Mouse (Mus musculus): ENCODE results near the gene Khdrbs2. TPM values are rescaled to one million over a fixed set of nuclear protein-coding genes. Genes with fewer than 3 reads are reported as not detected.

Gene Khdrbs2
- total RNA-seq (2012; rRNA removed) = 0.16 and 0.18 TPM in 2 replicates

GRCm38 (mm10) chr1:32172506-32173239 lies at the start of gene Khdrbs2:
Khdrbs2 (plus strand) TSS chr1:32172714.
- Histone ChIP-seq H3K4me1 (ENCODE audit: control insufficient read depth in 2 of 2, insufficient read depth in 2 of 2, low read length in 2 of 2, poor library complexity in 1 of 2) (no peaks in the 10 kb centered on the region), H3K27ac (ENCODE audit: insufficient read depth, low read depth, low read length, poor library complexity, severe bottlenecking) (no peak within 1 kb of the TSS), H3K4me3 (ENCODE audit: insufficient read depth in 1 of 2, low read depth in 1 of 2, low read length in 2 of 2, poor library complexity in 1 of 2, severe bottlenecking in 1 of 2) (peak within 1 kb of the TSS; percentile 55 to 68), H3K9me3 (ENCODE audit: control insufficient read depth, insufficient read depth, low read depth, low read length) (no peaks in the 10 kb centered on the region), H3K9ac (ENCODE audit: insufficient read depth, low read depth, low read length, poor library complexity, severe bottlenecking) (peak within 1 kb of the TSS; percentile 27; the same call in 1 of the 2 replicates), H3K36me3 (ENCODE audit: control insufficient read depth, insufficient read depth, low read length, poor library complexity, severe bottlenecking) (no peaks in the 10 kb centered on the region)
- TF ChIP-seq MAFK (IDR thresholded peaks at IDR 0.05; ENCODE audit: insufficient read depth, low read depth, low read length) (no peak), CHD2 (IDR thresholded peaks at IDR 0.05; ENCODE audit: low read depth, low read length) (0 out of 2 replicates have a peak, but pooled peaks have one; percentile 33)
- DNase-seq (ENCODE audit: low read depth, low spot score) = peak; percentile 86
- in situ Hi-C loops (cut with MboI; ENCODE audit: low sequenced_read_pairs in 2 of 2, unreplicated experiment in 2 of 2) = no loop called here

GRCm38 (mm10) chr1:32174566-32174965 lies 2.1 kb downstream of the Khdrbs2 start:
- Histone ChIP-seq H3K4me3 (ENCODE audit: insufficient read depth in 1 of 2, low read depth in 1 of 2, low read length in 2 of 2, poor library complexity in 1 of 2, severe bottlenecking in 1 of 2) (no peak overlapping the region), H3K4me1 (ENCODE audit: control insufficient read depth in 2 of 2, insufficient read depth in 2 of 2, low read length in 2 of 2, poor library complexity in 1 of 2) (no peaks in the 10 kb centered on the region), H3K9ac (ENCODE audit: insufficient read depth, low read depth, low read length, poor library complexity, severe bottlenecking) (no peak overlapping the region), H3K9me3 (ENCODE audit: control insufficient read depth, insufficient read depth, low read depth, low read length) (no peaks in the 10 kb centered on the region), H3K27ac (ENCODE audit: insufficient read depth, low read depth, low read length, poor library complexity, severe bottlenecking) (no peak overlapping the region), H3K36me3 (ENCODE audit: control insufficient read depth, insufficient read depth, low read length, poor library complexity, severe bottlenecking) (no peaks in the 10 kb centered on the region)
- no peak for DNase-seq (ENCODE audit: low read depth, low spot score)
- in situ Hi-C loops (cut with MboI; ENCODE audit: low sequenced_read_pairs in 2 of 2, unreplicated experiment in 2 of 2) = no loop called here
- TF ChIP-seq CHD2 (IDR thresholded peaks at IDR 0.05; ENCODE audit: low read depth, low read length) (no peak), MAFK (IDR thresholded peaks at IDR 0.05; ENCODE audit: insufficient read depth, low read depth, low read length) (no peak), HCFC1 (IDR thresholded peaks at IDR 0.05; ENCODE audit: borderline replicate concordance, insufficient read depth, low read length) (no peak), ZNF384 (IDR thresholded peaks at IDR 0.05; ENCODE audit: low read depth, low read length) (no peak), ZC3H11A (IDR thresholded peaks at IDR 0.05; ENCODE audit: borderline replicate concordance, low read depth, low read length) (no peak)

- in situ Hi-C loops (cut with MboI; ENCODE audit: low sequenced_read_pairs in 2 of 2, unreplicated experiment in 2 of 2) = no loop called here
- no peaks in the 10 kb centered on the region for H3K36me3 ChIP-seq (ENCODE audit: control insufficient read depth, insufficient read depth, low read length, poor library complexity, severe bottlenecking)
- H3K9me3 ChIP-seq (ENCODE audit: control insufficient read depth, insufficient read depth, low read depth, low read length) = no peaks in the 10 kb centered on the region
Measured at GRCm38 (mm10) chr1:32199664-32200260, 27.2 kb downstream of the Khdrbs2 start.

GRCm38 (mm10) chr1:32248443-32248842 lies 75.9 kb downstream of the Khdrbs2 start:
- Histone ChIP-seq H3K27ac (ENCODE audit: insufficient read depth, low read depth, low read length, poor library complexity, severe bottlenecking) (no peak overlapping the region), H3K4me1 (ENCODE audit: control insufficient read depth in 2 of 2, insufficient read depth in 2 of 2, low read length in 2 of 2, poor library complexity in 1 of 2) (no peaks in the 10 kb centered on the region), H3K36me3 (ENCODE audit: control insufficient read depth, insufficient read depth, low read length, poor library complexity, severe bottlenecking) (no peaks in the 10 kb centered on the region), H3K4me3 (ENCODE audit: insufficient read depth in 1 of 2, low read depth in 1 of 2, low read length in 2 of 2, poor library complexity in 1 of 2, severe bottlenecking in 1 of 2) (no peak overlapping the region), H3K9ac (ENCODE audit: insufficient read depth, low read depth, low read length, poor library complexity, severe bottlenecking) (no peak overlapping the region), H3K9me3 (ENCODE audit: control insufficient read depth, insufficient read depth, low read depth, low read length) (no peaks in the 10 kb centered on the region)
- TF ChIP-seq ZC3H11A (IDR thresholded peaks at IDR 0.05; ENCODE audit: borderline replicate concordance, low read depth, low read length) (no peak), ZNF384 (IDR thresholded peaks at IDR 0.05; ENCODE audit: low read depth, low read length) (no peak), CHD2 (IDR thresholded peaks at IDR 0.05; ENCODE audit: low read depth, low read length) (no peak), MAFK (IDR thresholded peaks at IDR 0.05; ENCODE audit: insufficient read depth, low read depth, low read length) (no peak), HCFC1 (IDR thresholded peaks at IDR 0.05; ENCODE audit: borderline replicate concordance, insufficient read depth, low read length) (no peak)
- no peak for DNase-seq (ENCODE audit: low read depth, low spot score)
- in situ Hi-C loops (cut with MboI; ENCODE audit: low sequenced_read_pairs in 2 of 2, unreplicated experiment in 2 of 2) = no loop called here

More at GRCm38 (mm10) chr1:32199664-32200260, 27.2 kb downstream of the Khdrbs2 start:
- H3K27ac ChIP-seq (ENCODE audit: insufficient read depth, low read depth, low read length, poor library complexity, severe bottlenecking) = no peak overlapping the region
- no peak overlapping the region for H3K9ac ChIP-seq (ENCODE audit: insufficient read depth, low read depth, low read length, poor library complexity, severe bottlenecking)
- no peak for DNase-seq (ENCODE audit: low read depth, low spot score)
- H3K4me1 ChIP-seq (ENCODE audit: control insufficient read depth in 2 of 2, insufficient read depth in 2 of 2, low read length in 2 of 2, poor library complexity in 1 of 2) = no peaks in the 10 kb centered on the region
- no peak for TF ChIP-seq ZNF384 (IDR thresholded peaks at IDR 0.05; ENCODE audit: low read depth, low read length)
- TF ChIP-seq CHD2 (IDR thresholded peaks at IDR 0.05; ENCODE audit: low read depth, low read length) = no peak
- no peak for TF ChIP-seq ZC3H11A (IDR thresholded peaks at IDR 0.05; ENCODE audit: borderline replicate concordance, low read depth, low read length)
- TF ChIP-seq HCFC1 (IDR thresholded peaks at IDR 0.05; ENCODE audit: borderline replicate concordance, insufficient read depth, low read length) = no peak
- TF ChIP-seq MAFK (IDR thresholded peaks at IDR 0.05; ENCODE audit: insufficient read depth, low read depth, low read length) = no peak
- H3K4me3 ChIP-seq (ENCODE audit: insufficient read depth in 1 of 2, low read depth in 1 of 2, low read length in 2 of 2, poor library complexity in 1 of 2, severe bottlenecking in 1 of 2) = no peak overlapping the region
